Mouse (Mus musculus) G1E (cell line): ENCODE data around the gene Cdc42ep1.

ENCODE experiments used
- CTCF ChIP-seq: IDR thresholded peaks from 2 replicates; pipeline ENCODE4 v1.5.1; 2012; ENCODE audit warnings: low read depth, low read length, inconsistent platforms, mixed read lengths
- POLR2AphosphoS5 ChIP-seq: IDR thresholded peaks from 2 replicates; pipeline ENCODE4 v1.6.1; 2012; ENCODE audit warnings: low read depth, low read length, inconsistent platforms; ENCODE audit not compliant: insufficient replicate concordance

DNA sequence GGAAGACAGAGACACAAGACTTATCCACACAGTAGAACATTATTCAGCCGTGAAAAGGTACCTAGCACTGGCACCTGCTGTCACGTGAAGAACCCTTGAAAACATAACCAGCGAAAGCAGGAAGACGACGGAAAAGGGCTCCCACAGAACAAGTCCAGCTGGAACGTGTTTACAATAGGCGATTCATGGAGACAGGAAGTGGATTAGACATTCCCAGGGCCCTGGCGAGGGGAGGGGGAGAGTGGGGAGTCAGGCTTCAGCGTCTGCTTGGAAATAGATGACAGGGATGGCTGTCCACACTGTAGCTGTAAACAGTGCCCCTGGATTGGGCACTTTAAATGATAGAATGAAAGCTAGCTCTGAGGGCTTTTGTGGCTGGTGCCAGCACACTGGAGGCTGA lies 26.0 kb downstream of the Cdc42ep1 start:
- TF ChIP-seq CTCF = no peak
- no peak for TF ChIP-seq POLR2AphosphoS5
